Mouse (Mus musculus) myocyte (in vitro differentiated cells): ENCODE results near the gene Stx4a. TPM values are rescaled to one million over a fixed set of nuclear protein-coding genes. Genes with fewer than 3 reads are reported as not detected.
"Not testable (repeated sequence)": the region's sequence is repeated elsewhere in the genome, so short reads cannot be mapped to it uniquely, and the experiment has no call there.

Source experiments
- H3K27me3 ChIP-seq: one replicate; pipeline ENCODE4 v1.6.1; 2011; ENCODE audit not compliant: control insufficient read depth, insufficient read depth, insufficient read length
- H3K36me3 ChIP-seq: one replicate; pipeline ENCODE4 v1.6.1; 2011; ENCODE audit not compliant: control insufficient read depth, insufficient read depth
- H3K4me2 ChIP-seq: one replicate; pipeline ENCODE4 v1.6.1; 2011; ENCODE audit warnings: low read depth, control low read depth
- H3K4me3 ChIP-seq: one replicate; pipeline ENCODE4 v1.5.1; 2011; ENCODE audit warnings: mild to moderate bottlenecking, control low read depth, moderate library complexity
- H3K79me2 ChIP-seq: one replicate; pipeline ENCODE4 v1.6.1; 2011; ENCODE audit not compliant: control insufficient read depth, insufficient read depth
- H3ac ChIP-seq: one replicate; pipeline ENCODE4 v1.6.1; 2011; ENCODE audit not compliant: control insufficient read depth, insufficient read length
- CEBPB ChIP-seq: IDR thresholded peaks from 2 replicates; pipeline ENCODE4 v1.6.1; 2011; ENCODE audit warnings: mild to moderate bottlenecking, moderate library complexity; ENCODE audit not compliant: poor library complexity, insufficient read depth, severe bottlenecking
- E2F4 ChIP-seq: IDR thresholded peaks from one replicate; pipeline ENCODE4 v1.6.1; 2011; ENCODE audit warnings: mild to moderate bottlenecking, control low read depth, moderate library complexity; ENCODE audit not compliant: insufficient read depth
- MAX ChIP-seq: IDR thresholded peaks from one replicate; pipeline ENCODE4 v1.6.1; 2011; ENCODE audit warnings: low read depth, mild to moderate bottlenecking, control low read depth
- MYOD1 ChIP-seq, 3 experiments: IDR thresholded peaks; one replicate each; pipeline ENCODE4 v1.6.1; 2011; ENCODE audit warnings: control low read depth in 2 of 3, low read depth in 2 of 3, mild to moderate bottlenecking in 2 of 3, moderate library complexity in 1 of 3; ENCODE audit not compliant: insufficient read length in 2 of 3, control insufficient read depth in 1 of 3
- MYOG ChIP-seq, 3 experiments: IDR thresholded peaks; one replicate each; pipeline ENCODE4 v1.6.1; 2011; ENCODE audit warnings: control low read depth in 2 of 3, low read depth in 2 of 3, mild to moderate bottlenecking in 2 of 3; ENCODE audit not compliant: insufficient read length in 2 of 3, control insufficient read depth in 1 of 3, insufficient read depth in 1 of 3
- POLR2A ChIP-seq: IDR thresholded peaks from one replicate; pipeline ENCODE4 v1.6.1; 2011; ENCODE audit warnings: low read depth, mild to moderate bottlenecking, control low read depth, moderate library complexity; ENCODE audit not compliant: insufficient read length
- POLR2AphosphoS2 ChIP-seq: IDR thresholded peaks from one replicate; pipeline ENCODE4 v1.6.1; 2011; ENCODE audit warnings: low read depth, control low read depth; ENCODE audit not compliant: insufficient read length
- REST ChIP-seq: IDR thresholded peaks from one replicate; pipeline ENCODE4 v1.6.1; 2011; ENCODE audit warnings: mild to moderate bottlenecking, control low read depth, moderate library complexity; ENCODE audit not compliant: insufficient read depth, insufficient read length
- SRF ChIP-seq: IDR thresholded peaks from one replicate; pipeline ENCODE4 v1.6.1; 2011; ENCODE audit warnings: low read depth; ENCODE audit not compliant: control insufficient read depth, insufficient read length
- TCF12 ChIP-seq: IDR thresholded peaks from one replicate; pipeline ENCODE4 v1.6.1; 2011; ENCODE audit warnings: mild to moderate bottlenecking, control low read depth; ENCODE audit not compliant: poor library complexity, insufficient read depth, severe bottlenecking
- TCF3 ChIP-seq: IDR thresholded peaks from one replicate; pipeline ENCODE4 v1.6.1; 2011; ENCODE audit warnings: low read depth, control low read depth; ENCODE audit not compliant: insufficient read length
- USF1 ChIP-seq: IDR thresholded peaks from one replicate; pipeline ENCODE4 v1.6.1; 2011; ENCODE audit warnings: low read depth, mild to moderate bottlenecking, control low read depth, moderate library complexity
- polyA plus RNA-seq: library from polyadenylated mRNA; unstranded; fragments of >200 nt; fragmentation: generic; extraction: Trizol; gene quantifications from one replicate; pipeline ENCODE4 v1.2.1, GENCODE M21; 2012; ENCODE audit warnings: missing spikeins

Gene Stx4a
- polyA plus RNA-seq, 1 experiment: 73.0 TPM

- no peak overlapping the region for H3K4me2 ChIP-seq
- no peaks in the 10 kb centered on the region for H3K36me3 ChIP-seq
- H3K27me3 ChIP-seq: no peaks in the 10 kb centered on the region
- no peak overlapping the region for H3K4me3 ChIP-seq
- no peak overlapping the region for H3ac ChIP-seq
- H3K79me2 ChIP-seq: peaks cover under 1% of the 10 kb centered on the region
- TF ChIP-seq TCF12 (no peak), POLR2A (no peak), E2F4 (no peak), MAX (no peak), SRF (no peak)
These were observed 13.4 kb downstream of the Stx4a start for GRCm38 (mm10) chr7:127837473-127837872.

DNA sequence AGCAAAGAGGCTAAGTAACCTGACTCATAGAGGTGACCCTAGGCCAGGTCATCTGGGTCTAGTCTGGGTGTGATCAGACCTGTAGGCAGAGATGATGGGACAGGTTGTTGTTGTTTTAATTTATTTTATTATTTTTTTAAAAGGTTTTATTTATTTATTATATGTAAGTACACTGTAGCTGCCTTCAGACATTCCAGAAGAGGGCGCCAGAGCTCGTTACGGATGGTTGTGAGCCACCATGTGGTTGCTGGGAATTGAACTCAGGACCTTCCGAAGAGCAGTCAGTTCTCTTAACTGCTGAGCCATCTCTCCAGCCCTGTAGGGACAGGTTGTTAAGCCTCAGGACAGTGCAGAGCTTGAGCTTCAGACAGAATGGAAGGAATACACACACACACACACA lies 13.8 kb downstream of the Stx4a start:
- not testable (repeated sequence) for H3K4me3 ChIP-seq, H3ac ChIP-seq, H3K27me3 ChIP-seq, H3K79me2 ChIP-seq, H3K36me3 ChIP-seq, H3K4me2 ChIP-seq

DNA sequence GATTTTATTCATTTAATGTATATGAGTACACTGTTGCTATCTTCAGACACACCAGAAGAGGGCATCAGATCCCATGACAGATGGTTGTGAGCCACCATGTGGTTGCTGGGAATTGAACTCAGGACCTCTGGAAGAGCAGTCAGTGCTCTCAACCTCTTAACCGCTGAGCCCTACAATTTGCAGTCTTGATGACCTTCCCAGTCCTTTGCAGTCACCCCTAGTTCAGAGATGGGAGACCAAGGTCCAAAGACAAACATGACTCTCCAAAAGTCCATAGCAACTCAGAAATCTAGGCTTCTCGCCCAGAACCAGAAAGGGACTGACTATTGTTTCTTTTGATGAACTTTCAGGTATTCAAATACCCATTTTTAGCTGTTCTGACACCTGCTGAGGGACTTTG lies 15.9 kb downstream of the Stx4a start:
- H3K79me2 ChIP-seq, H3K4me2 ChIP-seq, H3ac ChIP-seq, H3K27me3 ChIP-seq, H3K4me3 ChIP-seq: not testable (repeated sequence)
- H3K36me3 ChIP-seq: peaks cover 12% of the 10 kb centered on the region

DNA sequence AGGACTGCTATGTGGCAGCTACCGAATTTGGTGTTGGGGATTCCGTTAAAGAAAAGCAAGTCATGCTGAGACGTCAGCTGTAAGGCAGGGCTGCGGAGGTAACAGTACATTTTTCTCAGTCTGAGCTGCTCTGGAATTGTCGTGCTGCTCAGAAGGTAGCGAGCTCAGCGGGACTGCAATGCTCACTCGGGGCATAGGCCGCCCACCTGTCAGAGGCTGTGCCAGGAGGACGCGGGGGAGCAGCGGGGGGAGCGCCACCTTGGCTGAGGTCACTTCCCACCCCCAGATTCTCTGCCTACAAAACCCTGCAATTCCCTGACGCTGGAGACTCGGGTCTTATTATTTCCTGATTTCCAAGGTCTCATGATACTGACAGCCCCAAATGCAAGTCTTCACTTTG lies 16.8 kb downstream of the Stx4a start:
- Histone ChIP-seq H3ac (peak overlapping the region; percentile 28), H3K36me3 (peaks cover 16% of the 10 kb centered on the region), H3K27me3 (no peaks in the 10 kb centered on the region), H3K4me3 (peak overlapping the region; percentile 94), H3K4me2 (peak overlapping the region; percentile 88), H3K79me2 (peaks cover 8% of the 10 kb centered on the region)
- TF ChIP-seq POLR2AphosphoS2 (no peak), USF1 (no peak), MYOD1 (IDR thresholded peaks at IDR 0.05; ENCODE audit: control insufficient read depth in 1 of 3, insufficient read length in 2 of 3, low read depth in 2 of 3) (peak in 2 of 3 experiments; percentile 11 to 60), MYOG (IDR thresholded peaks at IDR 0.05; ENCODE audit: control insufficient read depth in 1 of 3, insufficient read depth in 1 of 3, insufficient read length in 2 of 3, low read depth in 2 of 3) (peak in 1 of 3 experiments; percentile 30), SRF (no peak), POLR2A (no peak), TCF12 (no peak)

DNA sequence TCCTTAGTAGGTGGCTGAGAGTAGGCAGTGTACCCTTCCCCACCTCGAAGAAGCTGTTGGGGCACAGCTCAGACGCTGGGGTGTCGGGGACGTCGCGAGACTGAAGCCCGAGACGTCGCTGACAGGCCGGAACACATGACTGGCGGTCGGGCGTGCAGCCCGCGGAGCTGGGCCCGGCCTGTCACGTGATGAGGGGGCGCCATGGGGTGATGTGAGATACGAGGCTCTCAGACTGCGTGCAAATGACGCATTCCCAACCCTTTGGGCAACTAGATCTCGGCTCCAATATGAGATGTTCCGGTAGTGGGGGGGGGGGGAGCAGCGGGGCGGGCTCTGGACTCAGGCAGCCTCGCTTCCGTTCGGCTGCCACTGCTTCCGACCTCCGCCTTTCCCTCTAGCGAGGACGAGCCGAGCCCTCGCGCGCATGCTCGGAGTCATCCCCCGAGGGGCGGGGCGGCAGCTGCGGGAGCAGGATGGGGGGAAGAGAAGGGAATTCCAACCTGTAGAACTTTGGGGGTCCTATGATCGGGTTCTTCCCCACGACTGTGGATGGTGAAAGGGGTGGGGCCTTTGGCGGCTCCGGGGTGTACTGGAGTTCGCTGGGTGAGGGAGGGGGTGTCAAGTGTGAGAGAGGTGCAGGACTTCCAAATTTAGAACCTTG lies 17.4 kb downstream of the Stx4a start:
- Histone ChIP-seq H3K27me3 (no peaks in the 10 kb centered on the region), H3K36me3 (peaks cover 21% of the 10 kb centered on the region), H3K79me2 (peaks cover 8% of the 10 kb centered on the region), H3K4me3 (peak overlapping the region; percentile 94), H3ac (peak overlapping the region; percentile 28), H3K4me2 (peak overlapping the region; percentile 89)
- TF ChIP-seq E2F4: peak; percentile 62
- peak in 2 of 3 experiments; percentile 58 to 65 for TF ChIP-seq MYOD1 (IDR thresholded peaks at IDR 0.05; ENCODE audit: control insufficient read depth in 1 of 3, insufficient read length in 2 of 3, low read depth in 2 of 3)
- peak; percentile 89 for TF ChIP-seq USF1
- TF ChIP-seq POLR2AphosphoS2: peak; percentile 81
- TF ChIP-seq SRF: no peak
- TF ChIP-seq POLR2A: peak; percentile 75
- no peak for TF ChIP-seq TCF3
- TF ChIP-seq MAX: peak; percentile 92
- TF ChIP-seq CEBPB: no peak
- no peak for TF ChIP-seq REST
- TF ChIP-seq TCF12: no peak
- TF ChIP-seq MYOG (IDR thresholded peaks at IDR 0.05; ENCODE audit: control insufficient read depth in 1 of 3, insufficient read depth in 1 of 3, insufficient read length in 2 of 3, low read depth in 2 of 3): peak in 2 of 3 experiments; percentile 37 to 58
